Mouse (Mus musculus) stomach, postnatal 0 days (tissue): ENCODE results near the gene Dnah8.

ENCODE experiments used
- CTCF ChIP-seq: IDR thresholded peaks from 2 replicates; pipeline ENCODE4 v1.5.1; 2016; ENCODE audit warnings: antibody characterized with exemption, low read depth, mild to moderate bottlenecking, moderate library complexity
- EP300 ChIP-seq: optimal IDR thresholded peaks from 2 replicates; pipeline ENCODE3; 2016; ENCODE audit warnings: antibody characterized with exemption

- TF ChIP-seq CTCF, result no peak
- no peak for TF ChIP-seq EP300
Measured at GRCm38 (mm10) chr17:30743947-30744346, 119.8 kb downstream of the Dnah8 start.
